Comparison of ENCODE assay signal across 14 mouse cellular contexts in genomic region chr19:28579724-28580375, GRCm38 (mm10).
DNase-seq lines count a peak whose midpoint lies in the region; ATAC-seq and TF ChIP-seq lines count a peak whose summit lies in the region.
"Had no signal": no experiment of that assay in that cellular context is flagged by ENCODE, and none has a peak within 500 bp of the region (broad histone marks: within the 10 kb centered on the region; RNA-seq: fewer than 3 reads in every experiment).

No protein-coding gene starts in this region.

- H3K4me1 ChIP-seq in kidney, postnatal 0 days (replicated peaks; ENCODE audit: insufficient read depth, low read length): 0 out of 2 replicates have a peak, but pooled peaks cover 5% of the 10 kb centered on the region
- peaks cover 6% of the 10 kb centered on the region; the same call in 1 of the 2 replicates for H3K4me1 ChIP-seq in kidney, embryonic 16.5 days (ENCODE audit: insufficient read depth, low read length)
- no peaks in the 10 kb centered on the region for H3K4me1 ChIP-seq in embryonic facial prominence, embryonic 11.5 days (ENCODE audit: control insufficient read depth, insufficient read depth, low read length)
- peaks cover 26% of the 10 kb centered on the region for H3K4me1 ChIP-seq in midbrain, embryonic 10.5 days
- H3K4me1 ChIP-seq in stomach, embryonic 14.5 days (ENCODE audit: control insufficient read depth, insufficient read depth, low read length): peaks cover 4% of the 10 kb centered on the region

- no peak overlapping the region for H3K4me2 ChIP-seq in kidney, postnatal 0 days (ENCODE audit: low read length)
- H3K4me2 ChIP-seq in kidney, embryonic 16.5 days (replicated peaks; ENCODE audit: low read depth, low read length): no peak overlapping the region
- H3K4me2 ChIP-seq in embryonic facial prominence, embryonic 11.5 days (ENCODE audit: low read depth, low read length): no peak overlapping the region
- H3K4me2 ChIP-seq in stomach, embryonic 14.5 days (replicated peaks; ENCODE audit: low read depth, low read length): no peak overlapping the region
- H3K4me2 ChIP-seq: limb, embryonic 12.5 days had no signal

- no peak overlapping the region for H3K9ac ChIP-seq in kidney, postnatal 0 days (ENCODE audit: low read depth, low read length)
- no peak overlapping the region for H3K9ac ChIP-seq in kidney, embryonic 16.5 days (replicated peaks; ENCODE audit: low read length)
- no peak overlapping the region for H3K9ac ChIP-seq in embryonic facial prominence, embryonic 11.5 days (replicated peaks; ENCODE audit: low read length)
- no peak overlapping the region for H3K9ac ChIP-seq in stomach, embryonic 14.5 days (replicated peaks; ENCODE audit: low read depth, low read length)
- H3K9ac ChIP-seq: limb, embryonic 12.5 days had no signal

- ATAC-seq in kidney, postnatal 0 days (replicated peaks; ENCODE audit: low FRiP score, low read depth): no peak
- ATAC-seq in kidney, embryonic 16.5 days (ENCODE audit: low FRiP score, low TSS enrichment): no peak
- ATAC-seq in embryonic facial prominence, embryonic 11.5 days (replicated peaks; ENCODE audit: insufficient number of reproducible peaks, low FRiP score, low TSS enrichment, low read depth): no peak; the same call in 1 of the 2 replicates
- ATAC-seq in stomach, embryonic 14.5 days (ENCODE audit: insufficient number of reproducible peaks, insufficient read depth, low FRiP score, low read depth): peak; percentile 37; the same call in 1 of the 2 replicates
- no peak for ATAC-seq in megakaryocyte-erythroid progenitor cell, adult 5-6 weeks (replicated peaks; ENCODE audit: low FRiP score, low TSS enrichment, poor library complexity, severe bottlenecking)
- ATAC-seq: CD4-positive, CD25-positive, alpha-beta regulatory T cell, adult 4 months; Patski had no signal

- DNase-seq in kidney, postnatal 0 days (ENCODE audit: low spot score): peak; percentile 59
- peak; percentile 51 for DNase-seq in embryonic facial prominence, embryonic 11.5 days (ENCODE audit: low spot score)
- peak; percentile 61 for DNase-seq in midbrain, embryonic 10.5 days (ENCODE audit: low spot score)
- no peak for DNase-seq in cerebellum, adult 8-10 months
- DNase-seq in left cerebral cortex, postnatal 25 days (ENCODE audit: low spot score in 2 of 2): no peak
- DNase-seq: adrenal gland, postnatal 14 days; cerebellum, adult 11 months; lung, adult 2 months had no signal

- intact Hi-C loops in left cerebral cortex, postnatal 25 days (cut with DNase I): no loop called here

- no peak for TF ChIP-seq CTCF in kidney, postnatal 0 days (IDR thresholded peaks at IDR 0.05; ENCODE audit: low read depth)

- no peaks in the 10 kb centered on the region for H3K36me3 ChIP-seq in kidney, postnatal 0 days (ENCODE audit: insufficient read depth, low read length)
- H3K36me3 ChIP-seq in kidney, embryonic 16.5 days (ENCODE audit: insufficient read depth, low read length): no peaks in the 10 kb centered on the region
- H3K36me3 ChIP-seq in embryonic facial prominence, embryonic 11.5 days (replicated peaks; ENCODE audit: control insufficient read depth, insufficient read depth, low read depth, low read length): no peaks in the 10 kb centered on the region
- H3K36me3 ChIP-seq in midbrain, embryonic 10.5 days: no peaks in the 10 kb centered on the region
- no peaks in the 10 kb centered on the region for H3K36me3 ChIP-seq in stomach, embryonic 14.5 days (ENCODE audit: control insufficient read depth, insufficient read depth, low read length)
- H3K36me3 ChIP-seq: limb, embryonic 12.5 days had no signal

- no peak overlapping the region for H3K4me3 ChIP-seq in kidney, postnatal 0 days (replicated peaks; ENCODE audit: low read depth, low read length)
- H3K4me3 ChIP-seq in kidney, embryonic 16.5 days (ENCODE audit: low read length): no peak overlapping the region
- no peak overlapping the region for H3K4me3 ChIP-seq in embryonic facial prominence, embryonic 11.5 days (ENCODE audit: low read depth, low read length)
- H3K4me3 ChIP-seq in midbrain, embryonic 10.5 days: peak overlapping the region; percentile 38
- H3K4me3 ChIP-seq in stomach, embryonic 14.5 days (ENCODE audit: low read depth, low read length): no peak overlapping the region
- H3K4me3 ChIP-seq: limb, embryonic 12.5 days had no signal

- H3K9me3 ChIP-seq in kidney, postnatal 0 days (replicated peaks; ENCODE audit: low read length): no peaks in the 10 kb centered on the region
- H3K9me3 ChIP-seq in kidney, embryonic 16.5 days (ENCODE audit: low read length): no peaks in the 10 kb centered on the region
- no peaks in the 10 kb centered on the region for H3K9me3 ChIP-seq in embryonic facial prominence, embryonic 11.5 days (replicated peaks; ENCODE audit: control insufficient read depth, low read length)
- no peaks in the 10 kb centered on the region for H3K9me3 ChIP-seq in midbrain, embryonic 10.5 days (replicated peaks)
- no peaks in the 10 kb centered on the region for H3K9me3 ChIP-seq in stomach, embryonic 14.5 days (ENCODE audit: control insufficient read depth, low read depth, low read length)
- H3K9me3 ChIP-seq: limb, embryonic 12.5 days had no signal

- 58% methylated on average over 14 of the region's 14 CpGs for WGBS in kidney, postnatal 0 days
- WGBS in kidney, embryonic 16.5 days: 56% methylated on average over 14 of the region's 14 CpGs
- WGBS in embryonic facial prominence, embryonic 11.5 days: 34% methylated on average over 14 of the region's 14 CpGs
- WGBS in midbrain, embryonic 10.5 days: 21% methylated on average over 14 of the region's 14 CpGs
- WGBS in stomach, embryonic 14.5 days: 32% methylated on average over 14 of the region's 14 CpGs

- H3K27ac ChIP-seq in kidney, postnatal 0 days: no peak overlapping the region
- H3K27ac ChIP-seq in kidney, embryonic 16.5 days (ENCODE audit: low read length): no peak overlapping the region
- no peak overlapping the region for H3K27ac ChIP-seq in embryonic facial prominence, embryonic 11.5 days (replicated peaks; ENCODE audit: low read depth, low read length)
- peak overlapping the region; percentile 80 for H3K27ac ChIP-seq in midbrain, embryonic 10.5 days (replicated peaks)
- H3K27ac ChIP-seq in stomach, embryonic 14.5 days (ENCODE audit: low read length): no peak overlapping the region
- H3K27ac ChIP-seq: limb, embryonic 12.5 days had no signal

- no peaks in the 10 kb centered on the region for H3K27me3 ChIP-seq in kidney, postnatal 0 days (ENCODE audit: insufficient read depth, low read length)
- no peaks in the 10 kb centered on the region for H3K27me3 ChIP-seq in kidney, embryonic 16.5 days (ENCODE audit: insufficient read depth, low read length)
- no peaks in the 10 kb centered on the region for H3K27me3 ChIP-seq in embryonic facial prominence, embryonic 11.5 days (ENCODE audit: control insufficient read depth, insufficient read depth, low read length)
- H3K27me3 ChIP-seq in midbrain, embryonic 10.5 days (ENCODE audit: low read depth, poor library complexity, severe bottlenecking): peaks cover 62% of the 10 kb centered on the region
- H3K27me3 ChIP-seq in stomach, embryonic 14.5 days (ENCODE audit: control insufficient read depth, insufficient read depth, low read length): no peaks in the 10 kb centered on the region
- H3K27me3 ChIP-seq: limb, embryonic 12.5 days; Patski had no signal

Comparison
In these comparisons a context has a peak if more than half of its experiments do, and no peak if none do; other contexts are left out.
1. DNase-seq: peak in kidney, postnatal 0 days (single experiment), embryonic facial prominence, embryonic 11.5 days (single experiment) and midbrain, embryonic 10.5 days (single experiment); none in cerebellum, adult 8-10 months (single experiment) and left cerebral cortex, postnatal 25 days (0 of 2).